ENCODE assay signal across 10 mouse cellular contexts in the genomic region with DNA sequence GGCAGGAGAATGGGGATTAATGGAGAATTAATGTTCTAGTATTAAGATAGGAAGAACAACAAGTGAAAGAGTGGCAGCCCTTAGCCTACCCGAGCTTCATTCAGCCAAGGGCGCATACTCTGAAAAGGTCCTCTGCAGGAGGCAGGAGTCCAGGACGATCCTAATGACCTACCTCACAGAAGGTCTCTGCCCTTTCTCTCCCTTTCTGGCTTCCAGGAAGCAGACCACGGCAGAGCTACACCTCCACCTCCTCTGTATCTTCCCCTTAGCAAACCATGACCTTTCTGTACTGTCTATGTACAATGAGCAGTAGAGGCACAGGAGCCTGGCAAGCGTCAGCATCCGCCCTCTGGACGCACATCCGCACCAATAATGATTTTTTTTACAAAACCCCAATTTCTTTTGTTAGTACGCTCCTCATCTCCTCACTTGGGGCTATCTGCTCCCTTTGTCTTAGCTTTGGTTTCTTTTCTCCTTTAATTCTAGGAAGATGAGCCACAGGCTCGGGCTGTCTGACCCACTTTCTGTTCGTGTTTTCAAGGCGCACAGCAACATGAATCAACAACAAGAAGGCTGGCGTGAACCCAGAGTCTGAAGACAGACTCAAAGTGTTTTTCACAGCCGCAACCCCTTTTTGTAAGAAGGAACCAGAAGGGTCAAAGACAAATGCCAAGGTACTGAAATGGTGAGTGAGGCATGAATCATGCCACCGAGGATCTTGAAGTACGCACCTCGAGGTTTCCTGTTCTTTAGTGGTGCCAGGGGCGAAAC.
DNase-seq lines count a peak whose midpoint lies in the region; ATAC-seq and TF ChIP-seq lines count a peak whose summit lies in the region.
"Had no signal": no experiment of that assay in that cellular context is flagged by ENCODE, and none has a peak within 500 bp of the region (broad histone marks: within the 10 kb centered on the region; RNA-seq: fewer than 3 reads in every experiment).

No protein-coding gene starts in this region.

- no peak for ATAC-seq in midbrain, postnatal 0 days (ENCODE audit: low FRiP score)
- no peak for ATAC-seq in midbrain, embryonic 15.5 days (replicated peaks)
- no peak for ATAC-seq in megakaryocyte-erythroid progenitor cell, adult 5-6 weeks (replicated peaks; ENCODE audit: low FRiP score, low TSS enrichment, poor library complexity, severe bottlenecking)

- WGBS in midbrain, postnatal 0 days = 67% methylated on average over 18 of the region's 18 CpGs
- WGBS in midbrain, embryonic 15.5 days = 71% methylated on average over 18 of the region's 18 CpGs

- H3K4me1 ChIP-seq in midbrain, postnatal 0 days (ENCODE audit: insufficient read depth, low read length) = no peaks in the 10 kb centered on the region
- no peaks in the 10 kb centered on the region for H3K4me1 ChIP-seq in midbrain, embryonic 15.5 days
- H3K4me1 ChIP-seq: neural tube, embryonic 12.5 days had no signal

- TF ChIP-seq CTCF in midbrain, postnatal 0 days (IDR thresholded peaks at IDR 0.05) = no peak

- H3K9ac ChIP-seq in midbrain, postnatal 0 days (replicated peaks; ENCODE audit: low read length, poor library complexity, severe bottlenecking) = no peak overlapping the region
- no peak overlapping the region for H3K9ac ChIP-seq in midbrain, embryonic 15.5 days
- H3K9ac ChIP-seq: neural tube, embryonic 12.5 days had no signal

- H3K9me3 ChIP-seq in midbrain, postnatal 0 days (ENCODE audit: low read length) = no peaks in the 10 kb centered on the region
- no peaks in the 10 kb centered on the region for H3K9me3 ChIP-seq in midbrain, embryonic 15.5 days
- H3K9me3 ChIP-seq: neural tube, embryonic 12.5 days had no signal

- H3K4me3 ChIP-seq in midbrain, postnatal 0 days (ENCODE audit: low read depth, low read length) = no peak overlapping the region
- no peak overlapping the region for H3K4me3 ChIP-seq in midbrain, embryonic 15.5 days
- H3K4me3 ChIP-seq: neural tube, embryonic 12.5 days had no signal

- intact Hi-C loops in gastrocnemius, postnatal 36 days (cut with DNase I) = loop anchor here (5.0 kb wide), 1 partner anchor 60 kb away; no protein-coding TSS in a partner anchor

- H3K27ac ChIP-seq in midbrain, postnatal 0 days (ENCODE audit: low read depth, low read length) = 0 out of 2 replicates have a peak overlapping the region, but pooled peaks have one; percentile 18
- no peak overlapping the region for H3K27ac ChIP-seq in midbrain, embryonic 15.5 days
- H3K27ac ChIP-seq: neural tube, embryonic 12.5 days had no signal

- no peaks in the 10 kb centered on the region for H3K27me3 ChIP-seq in midbrain, postnatal 0 days (ENCODE audit: insufficient read depth, low read length)
- H3K27me3 ChIP-seq in midbrain, embryonic 15.5 days (replicated peaks) = no peaks in the 10 kb centered on the region
- H3K27me3 ChIP-seq: neural tube, embryonic 12.5 days had no signal

- DNase-seq in frontal cortex, adult 2 months (ENCODE audit: extremely low spot score in 1 of 2, low spot score in 1 of 2) = peak; percentile 14 to 33
- DNase-seq in frontal cortex, postnatal 10 days (ENCODE audit: low spot score in 2 of 2) = no peak
- peak; percentile 46 for DNase-seq in midbrain, postnatal 0 days (ENCODE audit: low spot score)
- peak; percentile 27 to 42 for DNase-seq in gastrocnemius, postnatal 36 days
- DNase-seq in right cerebral cortex, postnatal 14 days = peak; percentile 15
- DNase-seq in thymus, postnatal 14 days = no peak
- DNase-seq: cerebellum, postnatal 25 days had no signal

- H3K4me2 ChIP-seq in midbrain, postnatal 0 days (ENCODE audit: low read depth, low read length, poor library complexity, severe bottlenecking) = no peak overlapping the region
- H3K4me2 ChIP-seq in midbrain, embryonic 15.5 days = no peak overlapping the region
- H3K4me2 ChIP-seq: neural tube, embryonic 12.5 days had no signal

- no peaks in the 10 kb centered on the region for H3K36me3 ChIP-seq in midbrain, postnatal 0 days (ENCODE audit: insufficient read depth, low read length)
- H3K36me3 ChIP-seq in midbrain, embryonic 15.5 days (replicated peaks) = no peaks in the 10 kb centered on the region
- H3K36me3 ChIP-seq: neural tube, embryonic 12.5 days had no signal

Comparison
In these comparisons a context has a peak if more than half of its experiments do, and no peak if none do; other contexts are left out.
1. DNase-seq: peak in frontal cortex, adult 2 months (2 of 2), midbrain, postnatal 0 days (single experiment), gastrocnemius, postnatal 36 days (2 of 2) and right cerebral cortex, postnatal 14 days (single experiment); none in frontal cortex, postnatal 10 days (0 of 2) and thymus, postnatal 14 days (single experiment).